Comparison of ENCODE assay signal across 10 mouse cellular contexts in genomic region chr8:93572095-93572501, GRCm38 (mm10). TPM values are rescaled to one million over a fixed set of nuclear protein-coding genes. Genes with fewer than 3 reads are reported as not detected.
A peak's percentile ranks its signal among the peaks of the same experiment; 100 is the strongest.
DNase-seq lines count a peak whose midpoint lies in the region; ATAC-seq lines count a peak whose summit lies in the region.
"Had no signal": no experiment of that assay in that cellular context is flagged by ENCODE, and none has a peak within 500 bp of the region (broad histone marks: within the 10 kb centered on the region; RNA-seq: fewer than 3 reads in every experiment).

No protein-coding gene starts in this region.

- peak overlapping the region; percentile 90 for H3K27ac ChIP-seq in lung, embryonic 16.5 days (ENCODE audit: low read length)
- H3K27ac ChIP-seq in hindbrain, embryonic 16.5 days (ENCODE audit: low read depth, low read length): peak overlapping the region; percentile 73

- 42% methylated on average over 2 of the region's 2 CpGs for WGBS in lung, embryonic 16.5 days
- WGBS in hindbrain, embryonic 16.5 days: 11% methylated on average over 2 of the region's 2 CpGs

- H3K9me3 ChIP-seq in lung, embryonic 16.5 days (ENCODE audit: control insufficient read depth, low read length): peaks cover 4% of the 10 kb centered on the region; the same call in 1 of the 2 replicates
- H3K9me3 ChIP-seq in hindbrain, embryonic 16.5 days (ENCODE audit: control insufficient read depth, low read length): no peaks in the 10 kb centered on the region

- H3K4me3 ChIP-seq in lung, embryonic 16.5 days (ENCODE audit: low read length): no peak overlapping the region
- no peak overlapping the region for H3K4me3 ChIP-seq in hindbrain, embryonic 16.5 days (ENCODE audit: low read length)
- H3K4me3 ChIP-seq: megakaryocyte, embryonic 14.5 days had no signal

- DNase-seq in frontal cortex, postnatal 10 days (ENCODE audit: low spot score in 2 of 2): no peak
- no peak for DNase-seq in lung, adult 18-20 months
- DNase-seq in retina, embryonic 14.5 days (ENCODE audit: low spot score): peak; percentile 22
- no peak for DNase-seq in spleen, adult 18-20 months

- H3K27me3 ChIP-seq in lung, embryonic 16.5 days (ENCODE audit: control insufficient read depth, insufficient read depth, low read depth, low read length): no peaks in the 10 kb centered on the region
- H3K27me3 ChIP-seq in hindbrain, embryonic 16.5 days (replicated peaks; ENCODE audit: control insufficient read depth, insufficient read depth, low read length): no peaks in the 10 kb centered on the region
- H3K27me3 ChIP-seq: megakaryocyte, embryonic 14.5 days had no signal

- H3K9ac ChIP-seq in lung, embryonic 16.5 days (ENCODE audit: low read length): 0 out of 2 replicates have a peak overlapping the region, but pooled peaks have one; percentile 12
- H3K9ac ChIP-seq in hindbrain, embryonic 16.5 days (ENCODE audit: low read depth, low read length): no peak overlapping the region; the same call in 1 of the 2 replicates

- peaks cover 11% of the 10 kb centered on the region for H3K4me1 ChIP-seq in lung, embryonic 16.5 days (replicated peaks; ENCODE audit: control insufficient read depth, insufficient read depth, low read length)
- peaks cover 37% of the 10 kb centered on the region for H3K4me1 ChIP-seq in hindbrain, embryonic 16.5 days (ENCODE audit: control insufficient read depth, insufficient read depth, low read depth, low read length)
- H3K4me1 ChIP-seq: megakaryocyte, embryonic 14.5 days had no signal

- H3K36me3 ChIP-seq in lung, embryonic 16.5 days (ENCODE audit: control insufficient read depth, insufficient read depth, low read length): no peaks in the 10 kb centered on the region
- no peaks in the 10 kb centered on the region for H3K36me3 ChIP-seq in hindbrain, embryonic 16.5 days (ENCODE audit: control insufficient read depth, insufficient read depth, low read length)

- no peak overlapping the region for H3K4me2 ChIP-seq in lung, embryonic 16.5 days (ENCODE audit: low read depth, low read length)
- no peak overlapping the region for H3K4me2 ChIP-seq in hindbrain, embryonic 16.5 days (ENCODE audit: low read length)

- ATAC-seq in frontal cortex, adult (ENCODE audit: low TSS enrichment): peak; percentile 25
- no peak for ATAC-seq in lung, embryonic 16.5 days (ENCODE audit: low read depth)
- ATAC-seq in hindbrain, embryonic 16.5 days: peak; percentile 49
- ATAC-seq in megakaryocyte progenitor cell, adult 5-6 weeks (replicated peaks; ENCODE audit: poor library complexity): no peak

RNA-seq across cellular contexts. Expression of gene Ces5a, which starts 36.5 kb away (rescaled TPM):
- polyA plus RNA-seq in lung, embryonic 16.5 days (2015; fragmentation: Nextera tagmentation; extraction: Ambion mirVana): 0.09 TPM in 1 of 2 replicates, not detected in the other
- polyA plus RNA-seq in hindbrain, embryonic 16.5 days (2015; fragmentation: Nextera tagmentation; extraction: Ambion mirVana): 0.20 and 0.78 TPM in 2 replicates
- not detected in 2 replicates for total RNA-seq in megakaryocyte progenitor cell, adult 5-6 weeks (2015)
- not detected in 2 replicates for total RNA-seq in megakaryocyte progenitor cell, adult 5-6 weeks (2017)
- total RNA-seq: hematopoietic stem cell, adult 5-6 weeks had no signal

Comparison
In these comparisons a context has a peak if more than half of its experiments do, and no peak if none do; other contexts are left out.
1. ATAC-seq: peak in frontal cortex, adult (single experiment) and hindbrain, embryonic 16.5 days (single experiment); none in lung, embryonic 16.5 days (single experiment) and megakaryocyte progenitor cell, adult 5-6 weeks (single experiment).